Mouse (Mus musculus): ENCODE results near the gene Ushbp1. TPM values are rescaled to one million over a fixed set of nuclear protein-coding genes. Genes with fewer than 3 reads are reported as not detected.
"Not testable (repeated sequence)": the region's sequence is repeated elsewhere in the genome, so short reads cannot be mapped to it uniquely, and the experiment has no call there.

Ushbp1 gene
- total RNA-seq (2021): 1 to 10 TPM; 5.9 to 7.2 TPM
- long read RNA-seq, experiment 1, transcript Ushbp1-201 (13 exons, 2,438 nt): major isoform, 8 of 13 reads
- long read RNA-seq, experiment 1, partial matches to known transcripts: 0 of 13 reads
- long read RNA-seq, experiment 1, other reads (novel, unspliced or antisense): 5 of 13 reads
- long read RNA-seq, experiment 2, partial matches to known transcripts: 2 of 10 reads
- long read RNA-seq, experiment 2, other reads (novel, unspliced or antisense): 6 of 10 reads

- DNase-seq (ENCODE audit: low spot score in 2 of 2): no peak
- intact Hi-C loops (cut with DNase I): no loop called here
Measured at GRCm38 (mm10) chr8:71395629-71396028, at the start of gene Ushbp1. Ushbp1 (minus strand) TSS chr8:71395802.

GRCm38 (mm10) chr8:71445096-71445495 is 49.5 kb upstream of the Ushbp1 start:
- intact Hi-C loops (cut with DNase I): no loop called here
- no peak for DNase-seq (ENCODE audit: low spot score in 2 of 2)

GRCm38 (mm10) chr8:71441404-71441803 is 45.8 kb upstream of the Ushbp1 start:
- intact Hi-C loops (cut with DNase I): loop anchor here (5.0 kb wide), 2 partner anchors 81 to 161 kb away; no protein-coding TSS in a partner anchor
- DNase-seq (ENCODE audit: low spot score in 2 of 2): peak; percentile 34 to 47

DNA sequence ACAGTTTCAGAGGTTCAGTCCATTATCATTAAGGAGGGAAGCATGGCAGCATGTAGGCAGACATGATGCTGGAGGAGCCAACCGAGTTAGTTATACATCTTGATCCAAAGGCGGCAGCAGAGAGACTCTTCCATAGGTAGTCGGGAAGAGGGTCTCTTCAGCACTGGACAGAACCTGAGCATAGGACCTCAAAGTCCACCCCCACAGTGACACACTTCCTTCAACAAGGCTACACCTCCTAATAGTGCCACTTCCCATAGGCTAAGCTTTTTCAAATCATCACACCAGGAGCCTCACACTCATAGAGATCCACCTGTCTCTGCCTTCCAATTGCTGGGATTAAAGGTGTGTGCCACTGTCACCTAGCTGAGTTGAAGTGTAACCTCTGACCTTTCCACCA is 41.4 kb upstream of the Ushbp1 start:
- no peak for DNase-seq (ENCODE audit: low spot score in 2 of 2)
- intact Hi-C loops (cut with DNase I): no loop called here

DNA sequence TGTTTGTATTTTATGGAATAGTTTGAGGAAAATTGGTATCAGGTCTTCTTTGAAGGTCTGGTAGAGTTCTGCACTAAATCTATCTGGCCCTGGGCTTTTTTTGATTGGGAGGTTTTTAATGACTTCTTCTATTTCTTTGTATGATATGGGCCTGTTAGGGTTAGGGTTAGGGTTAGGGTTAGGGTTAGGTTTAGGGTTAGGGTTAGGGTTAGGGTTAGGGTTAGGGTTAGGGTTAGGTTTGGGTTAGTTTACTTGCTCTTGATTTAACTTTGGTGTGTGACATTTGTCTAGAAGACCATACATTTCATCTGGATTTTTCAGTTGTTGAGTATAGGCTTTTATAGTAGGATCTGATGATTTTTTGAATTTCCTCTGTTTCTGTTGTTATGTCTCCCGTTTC is 37.3 kb upstream of the Ushbp1 start:
- intact Hi-C loops (cut with DNase I); DNase-seq (ENCODE audit: low spot score in 2 of 2): not testable (repeated sequence)

- intact Hi-C loops (cut with DNase I): no loop called here
- DNase-seq (ENCODE audit: low spot score in 2 of 2): no peak
Measured at GRCm38 (mm10) chr8:71422121-71422520, 26.5 kb upstream of the Ushbp1 start.

- intact Hi-C loops (cut with DNase I): loop anchor here (10.0 kb wide), 1 partner anchor 1113 kb away; no protein-coding TSS in a partner anchor
- DNase-seq (ENCODE audit: low spot score in 2 of 2): no peak
Measured at GRCm38 (mm10) chr8:71411535-71412273, 16.1 kb upstream of the Ushbp1 start.

DNA sequence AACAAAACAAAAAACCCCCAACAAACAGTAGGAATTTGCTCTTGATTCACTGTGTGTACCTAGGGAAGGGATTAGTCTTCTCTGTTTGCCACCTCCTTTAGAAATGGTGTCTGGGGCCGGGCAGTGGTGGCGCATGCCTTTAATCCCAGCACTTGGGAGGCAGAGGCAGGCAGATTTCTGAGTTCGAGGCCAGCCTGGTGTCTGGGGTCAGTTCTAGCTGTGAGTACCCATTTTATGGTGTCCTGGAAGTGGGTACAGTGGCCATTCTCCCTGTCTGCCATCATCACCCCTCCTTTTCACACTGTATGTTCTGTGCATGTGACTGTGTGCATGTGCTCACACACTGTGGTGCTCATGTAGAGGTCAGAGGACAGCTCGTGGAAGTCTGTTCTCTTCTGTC is 12.6 kb upstream of the Ushbp1 start:
- no peak for DNase-seq (ENCODE audit: low spot score in 2 of 2)
- intact Hi-C loops (cut with DNase I): no loop called here

- intact Hi-C loops (cut with DNase I): no loop called here
- DNase-seq (ENCODE audit: low spot score in 2 of 2): no peak
Measured at GRCm38 (mm10) chr8:71407441-71407840, 11.8 kb upstream of the Ushbp1 start.

DNA sequence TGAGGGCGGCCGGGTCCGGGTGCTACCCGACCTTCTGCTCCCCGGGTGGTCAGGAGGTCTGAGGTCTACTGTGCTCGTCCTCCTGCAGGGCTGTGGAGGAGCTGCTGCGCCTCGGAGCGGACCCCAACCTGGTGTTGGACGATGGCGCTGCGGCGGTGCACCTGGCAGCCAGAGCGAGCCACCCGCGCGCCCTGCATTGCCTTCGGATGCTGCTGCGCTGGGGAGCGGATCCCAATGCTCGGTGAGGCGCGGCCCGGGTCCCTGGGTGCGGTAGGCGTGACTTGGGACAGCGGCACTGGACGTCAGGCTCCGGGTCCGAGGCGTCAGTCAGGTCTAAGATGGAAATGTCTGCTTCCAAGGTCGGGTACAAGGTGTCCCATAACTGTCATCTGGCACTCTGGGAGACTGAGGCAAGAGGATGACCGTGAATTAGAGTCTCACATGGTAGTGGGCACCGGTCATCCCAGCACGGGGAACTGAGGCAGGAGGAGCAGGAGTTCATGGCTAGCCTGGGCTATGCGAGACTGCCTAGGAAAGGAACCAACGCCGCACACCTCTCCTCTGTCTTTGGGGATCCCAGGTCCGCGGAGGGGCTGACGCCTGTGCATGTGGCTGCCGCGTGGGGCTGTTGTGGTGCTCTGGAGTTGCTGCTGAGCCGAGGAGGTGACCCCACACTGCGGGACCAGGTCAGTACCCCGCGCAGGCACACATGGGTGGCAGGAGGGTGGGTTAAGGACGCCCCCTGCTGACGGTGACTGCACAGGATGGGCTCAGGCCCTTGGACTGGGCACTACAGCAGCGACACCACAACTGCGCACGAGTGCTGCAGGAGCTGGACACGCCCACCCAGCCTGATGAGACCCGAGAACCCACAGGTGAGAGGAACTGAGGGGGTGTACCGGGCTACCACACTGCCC is 10.8 kb upstream of the Ushbp1 start:
- DNase-seq (ENCODE audit: low spot score in 2 of 2): no peak
- intact Hi-C loops (cut with DNase I): no loop called here

- intact Hi-C loops (cut with DNase I): no loop called here
- DNase-seq (ENCODE audit: low spot score in 2 of 2): peak; percentile 93
Measured at GRCm38 (mm10) chr8:71405401-71406098, 9.9 kb upstream of the Ushbp1 start, which contains the start of gene Ankle1. Ankle1 (plus strand) TSS chr8:71406010.

DNA sequence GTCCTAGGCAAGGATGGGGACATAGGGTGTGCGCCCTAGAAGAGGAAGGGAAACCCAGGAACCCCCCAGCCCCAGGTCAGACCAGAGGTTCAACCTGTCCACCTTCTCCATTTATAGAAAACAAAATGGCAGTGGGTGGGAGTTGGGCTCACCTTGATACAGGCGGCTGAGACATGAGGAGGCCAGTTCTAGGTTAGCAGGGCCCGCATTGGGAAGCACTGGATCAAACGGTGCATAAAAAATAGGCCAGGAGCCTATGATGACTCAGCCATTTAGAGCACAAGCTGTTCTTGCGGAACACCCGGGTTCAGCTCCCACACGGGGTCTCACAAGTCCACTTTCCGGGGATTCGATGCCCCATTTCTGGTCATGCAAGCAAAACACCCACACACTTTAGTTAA is 9.3 kb upstream of the Ushbp1 start:
- no peak for DNase-seq (ENCODE audit: low spot score in 2 of 2)

DNA sequence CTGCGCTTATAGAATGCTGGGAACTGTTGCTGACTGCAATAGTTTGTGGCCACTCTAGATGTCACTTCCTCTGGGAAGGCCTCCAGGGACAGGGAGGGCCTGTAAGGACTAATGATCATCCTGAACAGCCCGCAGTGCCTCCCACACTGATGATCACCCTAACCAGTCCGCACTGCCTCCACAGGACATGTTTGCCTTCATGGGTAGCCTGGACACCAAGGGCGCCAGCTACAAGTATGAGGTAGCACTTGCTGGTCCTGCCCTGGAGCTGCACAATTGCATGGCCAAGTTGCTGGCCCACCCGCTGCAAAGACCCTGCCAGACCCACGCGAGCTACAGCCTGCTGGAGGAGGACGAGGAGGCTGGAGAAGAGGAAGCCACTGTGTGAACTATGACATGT is 8.4 kb upstream of the Ushbp1 start:
- no peak for DNase-seq (ENCODE audit: low spot score in 2 of 2)
- intact Hi-C loops (cut with DNase I): no loop called here

More for the DNA sequence above, 9.3 kb upstream of the Ushbp1 start:
- intact Hi-C loops (cut with DNase I): no loop called here

DNA sequence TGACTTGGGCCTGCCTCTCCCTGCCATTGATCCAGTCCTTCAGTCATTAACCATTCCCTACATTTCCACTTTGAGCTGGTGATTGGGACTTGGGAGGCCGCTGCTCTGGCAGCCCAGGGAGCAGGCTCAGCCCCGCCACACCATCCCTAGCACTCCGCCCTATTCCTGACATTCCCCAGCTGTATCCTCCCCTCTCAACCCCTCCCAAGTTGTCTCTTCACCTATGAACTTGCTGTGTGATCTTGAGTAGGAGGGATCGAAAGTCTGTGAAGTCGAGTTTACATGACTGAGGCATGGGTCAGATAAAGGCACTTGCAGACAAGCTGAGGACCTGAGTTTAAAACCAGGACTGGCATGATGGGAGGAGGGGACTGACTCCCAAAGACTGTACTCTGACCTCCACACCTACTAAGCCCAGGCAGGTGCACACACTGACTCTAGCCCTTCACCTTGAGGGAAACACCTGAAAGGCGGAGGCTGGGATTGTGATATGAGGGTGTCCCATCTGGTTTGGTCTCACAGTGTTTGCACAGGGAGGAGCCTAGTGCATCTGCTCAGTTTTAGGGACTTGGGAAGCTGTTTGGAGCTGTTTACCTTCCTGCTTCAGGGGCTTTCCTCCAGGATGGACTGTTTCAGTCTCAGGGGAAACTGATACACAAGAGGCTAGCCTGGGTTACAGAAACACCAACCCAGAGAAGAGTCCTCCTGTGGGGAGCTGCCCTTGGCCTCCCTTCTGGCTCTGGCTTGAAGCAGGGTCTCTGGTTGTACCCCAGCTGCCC is 7.7 kb upstream of the Ushbp1 start:
- intact Hi-C loops (cut with DNase I): no loop called here
- DNase-seq (ENCODE audit: low spot score in 2 of 2): no peak

DNA sequence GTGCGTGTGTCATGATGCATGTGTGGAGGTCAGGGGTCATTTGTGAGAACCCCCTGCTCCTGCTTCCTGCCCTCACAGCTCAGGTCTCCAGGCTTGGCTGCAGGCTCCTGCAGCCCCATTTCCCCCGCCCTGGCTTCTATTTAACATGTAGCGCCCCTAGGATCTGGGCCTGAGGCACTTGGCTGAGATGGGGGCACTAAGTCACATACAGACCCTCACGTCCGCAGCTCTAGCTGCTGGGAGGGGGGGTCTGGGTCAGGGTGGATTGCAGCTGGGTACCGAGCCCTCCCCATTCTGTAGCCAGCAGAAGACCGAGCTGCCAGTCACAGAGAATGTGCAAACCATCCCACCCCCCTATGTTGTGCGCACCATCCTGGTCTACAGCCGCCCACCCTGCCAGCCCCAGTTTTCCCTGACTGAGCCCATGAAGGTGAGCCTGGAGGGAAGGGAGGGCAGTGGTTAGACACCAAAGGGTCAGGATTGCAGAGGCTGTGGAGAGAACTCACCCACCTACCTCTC is 6.9 kb upstream of the Ushbp1 start:
- no peak for DNase-seq (ENCODE audit: low spot score in 2 of 2)
- intact Hi-C loops (cut with DNase I): no loop called here

DNA sequence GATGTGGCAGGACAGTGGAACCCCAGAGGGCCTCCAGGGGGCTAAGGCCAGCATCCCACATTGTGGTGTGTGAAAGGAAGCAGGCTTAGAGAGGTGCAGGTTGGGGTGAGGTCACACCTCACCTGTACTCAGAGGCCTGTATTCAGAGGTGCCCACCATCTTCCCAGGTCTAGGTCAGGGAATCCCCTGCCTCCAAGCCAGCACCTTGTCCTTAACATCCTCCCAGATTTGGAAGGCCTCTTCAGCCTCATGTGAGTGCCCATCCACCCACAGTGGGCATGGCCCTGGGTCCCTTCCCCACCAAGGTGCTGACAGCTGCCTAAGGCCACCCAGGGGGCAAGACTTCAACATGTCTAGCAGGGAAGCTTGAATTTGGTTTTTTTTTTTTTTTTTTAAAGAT is 5.9 kb upstream of the Ushbp1 start:
- no peak for DNase-seq (ENCODE audit: low spot score in 2 of 2)
- intact Hi-C loops (cut with DNase I): no loop called here

- DNase-seq (ENCODE audit: low spot score in 2 of 2): no peak
- intact Hi-C loops (cut with DNase I): no loop called here
Measured at GRCm38 (mm10) chr8:71400826-71401225, 5.2 kb upstream of the Ushbp1 start.

- DNase-seq (ENCODE audit: low spot score in 2 of 2): no peak
- intact Hi-C loops (cut with DNase I): no loop called here
Measured at GRCm38 (mm10) chr8:71397701-71398100, 2.1 kb upstream of the Ushbp1 start.
